Mouse (Mus musculus) spleen, embryonic (tissue): ENCODE results near the gene Tmem33.

Source experiments
- CTCF ChIA-PET: fragments of 350-600 bp; sonication (Branson Sonifier 250); formaldehyde crosslinking; loops from one replicate; lab custom pipeline; 2022; lab: Charles Lee

Gene Tmem33

GRCm38 (mm10) chr5:67260531-67261371, at the start of gene Tmem33:
Gene Tmem33 (plus strand): TSS chr5:67260565.
- CTCF ChIA-PET = interaction anchor here (0.7 kb wide), 1 partner anchor 164 kb away, joined by 5 read pairs; no protein-coding TSS in a partner anchor

DNA sequence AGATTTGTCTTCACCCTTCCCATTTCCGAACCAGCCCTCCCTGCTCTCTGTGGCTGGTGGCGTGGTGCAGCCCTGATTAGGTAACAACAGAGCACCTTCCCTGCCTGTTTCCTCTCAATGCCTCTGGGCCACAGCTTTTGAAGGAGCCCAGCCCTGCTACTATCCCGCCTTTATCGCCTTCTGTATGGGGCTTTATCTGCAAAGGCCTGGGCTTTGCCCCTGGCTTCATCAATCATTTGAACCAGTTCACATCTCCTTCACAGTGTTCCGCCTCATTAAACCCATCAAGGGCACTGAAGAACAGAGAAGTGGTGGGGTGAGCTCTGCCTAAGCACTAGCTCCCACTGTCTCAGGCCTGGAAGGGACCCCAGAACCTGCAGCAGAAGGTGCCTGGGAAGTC, 47.2 kb upstream of the Tmem33 start:
- CTCF ChIA-PET = no interaction called here

DNA sequence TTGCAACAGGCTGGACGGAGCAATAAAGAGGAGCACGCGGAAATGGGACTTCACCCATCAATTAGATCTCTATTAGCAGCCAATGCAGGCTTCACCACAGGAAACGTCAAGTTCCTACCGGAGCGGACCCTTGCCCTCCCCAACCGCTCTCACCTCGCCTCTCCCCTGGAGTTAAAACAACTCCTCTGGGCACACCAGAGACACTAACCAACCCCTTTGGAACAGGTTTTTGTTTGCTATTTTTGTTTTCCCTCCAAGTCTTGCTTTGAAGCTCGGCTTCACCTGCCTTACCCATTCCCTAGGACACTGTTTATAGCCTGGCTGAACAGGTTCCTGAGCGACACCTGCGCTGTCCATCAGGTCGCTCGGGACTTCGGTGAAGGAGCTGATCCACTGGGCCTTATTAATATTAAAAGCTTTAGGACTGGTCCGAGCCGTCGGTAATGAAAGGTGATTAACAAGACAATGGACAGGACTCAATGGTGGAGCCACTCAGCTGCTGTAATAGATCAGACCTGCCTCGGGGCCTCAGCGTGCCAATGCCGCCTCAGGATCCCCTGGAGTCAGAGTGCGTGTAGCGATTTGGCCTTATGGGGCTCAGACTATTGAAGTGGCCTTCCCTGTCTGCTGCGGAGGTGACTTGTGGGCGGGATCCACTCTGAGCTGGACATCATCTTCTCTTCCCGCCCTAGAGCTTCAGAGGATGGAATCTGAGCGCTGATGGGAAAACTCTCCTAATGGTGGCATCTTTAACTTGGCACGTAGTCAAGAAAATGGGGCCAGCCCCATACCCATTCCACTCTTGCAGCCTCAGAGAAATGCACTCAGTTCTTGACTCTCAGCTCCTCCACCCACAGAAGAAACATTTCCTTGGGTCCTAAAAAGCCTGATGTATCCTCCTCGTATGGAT, 45.0 kb upstream of the Tmem33 start:
- CTCF ChIA-PET = interaction anchor here (0.6 kb wide), 1 partner anchor 66 kb away, joined by 3 read pairs; no protein-coding TSS in a partner anchor

GRCm38 (mm10) chr5:67216031-67216778, 44.2 kb upstream of the Tmem33 start:
- CTCF ChIA-PET = no interaction called here

DNA sequence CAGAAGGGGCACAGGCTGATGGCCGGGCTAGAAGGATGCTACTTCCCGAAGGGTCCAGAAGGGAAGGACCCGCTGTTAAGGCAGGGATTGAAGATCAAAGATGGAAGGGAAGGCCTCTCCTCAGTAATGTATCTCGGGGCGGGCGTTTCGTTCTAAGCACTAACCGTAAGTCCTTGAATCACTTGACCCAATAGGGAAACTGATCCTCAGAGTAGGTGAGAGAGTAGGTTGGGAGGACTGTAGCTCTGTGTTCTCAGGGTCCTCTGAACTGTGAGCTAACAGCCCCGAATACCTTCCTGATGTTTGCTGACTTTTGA, 43.6 kb upstream of the Tmem33 start:
- CTCF ChIA-PET = no interaction called here

DNA sequence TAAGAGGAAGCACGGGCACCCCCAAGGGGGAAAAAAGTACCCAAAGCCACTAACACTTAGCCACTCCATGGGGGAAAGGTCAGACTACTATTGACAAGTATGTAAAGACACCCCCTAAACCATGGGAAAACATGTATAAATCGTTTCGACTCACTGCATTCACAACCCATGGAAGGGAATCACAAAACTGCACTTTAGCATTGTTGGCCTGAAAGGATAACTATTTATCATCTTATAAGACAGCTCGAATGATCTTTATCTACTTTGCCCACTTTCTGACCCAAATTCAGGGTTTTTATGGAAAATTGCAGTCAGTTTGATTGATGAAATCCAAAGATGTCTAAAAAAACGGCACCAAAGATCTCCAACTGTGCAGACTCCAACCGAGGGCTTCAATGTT, 38.5 kb upstream of the Tmem33 start:
- CTCF ChIA-PET = no interaction called here

DNA sequence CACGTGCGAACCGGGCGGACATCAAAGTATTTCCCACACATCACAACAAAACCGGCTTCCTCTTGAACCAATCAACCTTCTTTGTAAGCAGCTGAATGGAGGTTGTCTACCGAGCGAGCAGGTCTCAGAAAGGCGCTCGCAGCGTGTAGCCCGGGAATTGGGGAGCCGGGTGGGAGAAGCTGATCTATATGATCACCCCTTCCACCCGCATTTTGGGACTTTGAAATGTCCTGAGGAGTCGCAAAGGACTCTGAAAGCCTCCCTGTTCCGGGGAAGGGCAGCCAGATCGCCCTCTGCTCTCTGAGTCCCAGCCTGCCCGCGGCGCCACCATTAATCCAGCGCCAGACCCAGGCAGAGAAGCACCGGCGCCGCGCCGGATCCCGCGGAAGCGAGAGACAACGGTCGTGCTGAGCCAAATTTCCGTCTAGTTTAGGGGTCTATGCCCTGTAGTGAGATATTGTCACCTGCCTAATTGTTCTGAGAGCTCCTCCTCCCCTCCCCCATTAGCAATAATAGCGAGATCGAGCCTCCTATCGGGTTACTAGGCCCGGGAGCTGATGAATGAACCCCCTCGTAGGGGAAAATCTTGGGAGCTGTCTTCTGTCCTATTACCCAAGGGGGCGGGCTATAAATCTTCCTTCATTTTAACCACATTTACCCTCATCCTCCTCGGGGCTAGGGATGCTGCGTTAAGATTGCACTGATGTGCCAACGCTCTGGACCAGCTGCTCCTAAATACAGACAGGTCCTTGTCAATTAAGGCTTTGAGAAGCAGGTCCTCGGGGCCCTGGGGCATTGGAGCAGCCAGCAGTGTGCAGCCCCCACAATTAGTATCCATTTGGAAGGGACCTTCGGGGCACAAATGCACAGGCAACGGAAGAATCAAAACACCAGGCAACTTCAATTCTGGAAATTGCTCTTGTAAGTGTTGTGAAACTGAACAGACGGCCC, 37.6 kb upstream of the Tmem33 start:
- CTCF ChIA-PET = no interaction called here

- CTCF ChIA-PET = no interaction called here
Observed at GRCm38 (mm10) chr5:67223391-67224121, 36.8 kb upstream of the Tmem33 start.

DNA sequence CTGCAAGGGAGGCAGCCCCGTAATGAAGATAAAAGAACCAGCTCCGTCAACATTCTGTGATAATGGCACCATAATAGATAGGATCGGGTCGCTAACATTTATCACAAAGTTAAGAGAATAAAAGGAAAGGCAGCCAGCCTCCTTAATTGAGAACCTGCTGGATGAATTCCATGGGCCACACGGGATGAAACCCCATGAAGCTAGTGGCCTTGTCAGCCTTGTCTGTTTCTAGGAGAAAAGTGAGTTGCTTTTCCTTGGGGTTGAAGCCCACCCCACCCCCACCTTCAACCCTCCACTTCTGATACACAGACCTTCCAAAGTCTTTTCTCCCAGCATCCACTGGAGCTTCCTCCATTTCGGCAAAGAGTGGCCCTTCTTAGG, 36.3 kb upstream of the Tmem33 start:
- CTCF ChIA-PET = interaction anchor here (0.6 kb wide), 1 partner anchor 10 kb away, joined by 11 read pairs; no protein-coding TSS in a partner anchor

- CTCF ChIA-PET = no interaction called here
Observed at GRCm38 (mm10) chr5:67225758-67226157, 34.6 kb upstream of the Tmem33 start.

GRCm38 (mm10) chr5:67227261-67227660, 33.1 kb upstream of the Tmem33 start:
- CTCF ChIA-PET = interaction anchor here (0.6 kb wide), 1 partner anchor 531 kb away, joined by 3 read pairs; no protein-coding TSS in a partner anchor

DNA sequence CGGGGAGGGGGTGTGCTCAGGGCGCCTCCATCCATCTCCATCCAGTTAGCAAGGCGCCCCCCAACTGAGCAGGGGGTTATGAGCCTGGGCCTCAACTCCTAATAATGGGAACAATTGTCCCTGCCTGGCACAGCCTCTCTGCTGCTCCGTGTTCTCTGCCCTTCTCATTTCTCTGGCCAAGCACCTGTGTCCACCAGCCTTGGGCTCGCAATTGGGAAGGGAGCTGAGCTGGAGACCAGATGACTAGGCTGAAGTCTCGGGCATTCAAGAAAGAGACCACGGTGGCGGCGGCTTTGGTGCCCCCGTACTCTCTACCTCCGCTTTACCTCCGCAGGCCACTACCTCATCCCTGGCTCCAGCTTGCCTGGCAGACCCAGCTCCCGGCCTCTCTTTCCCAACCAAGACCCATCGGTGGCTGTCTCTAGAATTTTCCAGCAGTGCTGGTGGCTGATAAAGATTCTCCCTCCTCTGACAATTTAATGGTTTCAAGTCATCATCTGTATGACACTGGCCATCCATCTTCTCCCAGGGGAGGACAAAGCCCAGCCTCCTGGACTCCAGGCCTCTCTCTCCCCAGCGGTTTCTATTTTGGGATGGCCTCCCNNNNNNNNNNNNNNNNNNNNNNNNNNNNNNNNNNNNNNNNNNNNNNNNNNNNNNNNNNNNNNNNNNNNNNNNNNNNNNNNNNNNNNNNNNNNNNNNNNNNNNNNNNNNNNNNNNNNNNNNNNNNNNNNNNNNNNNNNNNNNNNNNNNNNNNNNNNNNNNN, 32.5 kb upstream of the Tmem33 start:
- CTCF ChIA-PET = no interaction called here

GRCm38 (mm10) chr5:67234682-67235081, 25.7 kb upstream of the Tmem33 start:
- CTCF ChIA-PET = no interaction called here

DNA sequence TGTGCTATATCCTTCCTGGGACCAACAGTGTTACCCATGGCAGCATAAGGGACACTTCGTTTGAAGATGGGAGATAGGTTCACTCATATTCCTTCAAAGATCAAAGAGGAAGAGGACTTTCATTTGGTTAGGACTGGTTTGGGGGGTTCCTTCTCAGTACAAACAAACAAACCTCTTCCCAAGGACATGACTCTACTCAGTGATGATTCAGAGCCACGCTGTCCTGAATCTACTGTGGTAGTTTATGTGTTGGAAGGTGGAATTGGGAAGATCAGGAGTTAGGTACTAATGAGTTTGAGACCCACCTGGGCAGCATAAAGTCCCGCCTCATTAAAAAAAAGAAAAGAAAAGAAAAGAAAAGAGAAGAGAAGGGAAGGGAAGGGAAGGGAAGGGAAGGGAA, 24.9 kb upstream of the Tmem33 start:
- CTCF ChIA-PET = no interaction called here

DNA sequence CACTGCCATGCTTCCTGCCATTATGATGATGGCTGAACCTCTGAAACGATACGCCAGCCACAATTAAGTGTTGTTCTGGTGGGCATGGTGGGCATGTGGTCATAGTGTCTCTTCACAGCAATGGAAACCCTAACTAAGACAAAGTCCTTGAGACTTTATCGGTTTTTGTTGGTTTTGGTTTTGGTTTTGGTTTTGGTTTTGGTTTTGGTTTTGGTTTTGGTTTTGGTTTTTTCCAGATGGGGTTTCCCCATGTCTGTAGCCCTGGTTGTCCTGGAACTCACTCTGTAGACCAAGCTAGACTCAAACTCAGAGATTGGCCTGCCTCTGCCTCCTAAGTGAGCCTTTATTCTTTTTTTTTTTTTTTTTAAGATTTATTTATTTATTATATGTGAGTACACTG, 23.8 kb upstream of the Tmem33 start:
- CTCF ChIA-PET = no interaction called here

GRCm38 (mm10) chr5:67238303-67238702, 22.1 kb upstream of the Tmem33 start:
- CTCF ChIA-PET = interaction anchor here (0.6 to 0.7 kb wide), 2 partner anchors 697 to 799 kb away, joined by 3 to 5 read pairs; no protein-coding TSS in a partner anchor

- CTCF ChIA-PET = no interaction called here
Observed at GRCm38 (mm10) chr5:67241713-67242112, 18.7 kb upstream of the Tmem33 start.

- CTCF ChIA-PET = interaction anchor here (0.7 kb wide), 1 partner anchor 18 kb away, joined by 3 read pairs; no protein-coding TSS in a partner anchor
Observed at GRCm38 (mm10) chr5:67243231-67243630, 17.1 kb upstream of the Tmem33 start.

DNA sequence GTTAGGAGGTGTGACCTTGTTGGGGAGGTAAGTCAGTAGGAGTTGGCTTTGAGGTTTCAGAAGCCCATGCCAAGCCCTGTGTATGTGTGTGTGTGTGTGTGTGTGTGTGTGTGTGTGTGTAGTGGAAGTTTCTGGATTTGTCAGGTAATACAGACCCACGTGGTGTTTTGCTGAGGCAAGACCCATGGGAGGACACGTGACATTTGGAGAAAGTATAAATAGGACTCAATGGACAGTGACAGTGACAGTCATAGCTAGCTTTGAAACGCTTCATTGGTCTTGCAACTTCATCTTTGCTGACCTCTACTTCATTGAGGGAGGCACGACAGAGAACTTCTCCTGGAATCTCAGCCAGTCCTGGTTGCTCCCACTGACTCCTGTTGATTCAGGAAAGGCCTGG, 8.1 kb upstream of the Tmem33 start:
- CTCF ChIA-PET = no interaction called here
